Mouse (Mus musculus): ENCODE measurements around the gene Kif1a. TPM values are rescaled to one million over a fixed set of nuclear protein-coding genes. Genes with fewer than 3 reads are reported as not detected.
"Not testable (repeated sequence)": the region's sequence is repeated elsewhere in the genome, so short reads cannot be mapped to it uniquely, and the experiment has no call there.

Gene Kif1a
- polyA plus RNA-seq, 1 experiment from 2014 or later = 4.4 TPM

GRCm38 (mm10) chr1:92971879-92972795 is 129.6 kb downstream of the Kif1a start:
- no peak overlapping the region for H3K4me3 ChIP-seq (ENCODE audit: low read depth, low read length)
- TF ChIP-seq EP300 (IDR thresholded peaks at IDR 0.05) (no peak), CTCF (IDR thresholded peaks at IDR 0.05) (no peak)
- ATAC-seq = no peak
- DNase-seq (ENCODE audit: low spot score) = no peak
- no peak overlapping the region for H3K9ac ChIP-seq (replicated peaks; ENCODE audit: low read depth)
- no peak overlapping the region for H3K4me2 ChIP-seq (replicated peaks; ENCODE audit: low read depth, low read length)
- H3K4me1 ChIP-seq (ENCODE audit: insufficient read depth, low read depth, low read length) = peaks cover 5% of the 10 kb centered on the region; the same call in 1 of the 2 replicates
- no peaks in the 10 kb centered on the region for H3K36me3 ChIP-seq (ENCODE audit: insufficient read depth, low read length)
- peak overlapping the region; percentile 20; the same call in 1 of the 2 replicates for H3K27ac ChIP-seq (ENCODE audit: low read length)
- H3K27me3 ChIP-seq (replicated peaks; ENCODE audit: insufficient read depth, low read length) = no peaks in the 10 kb centered on the region
- H3K9me3 ChIP-seq (ENCODE audit: low read length) = no peaks in the 10 kb centered on the region
- WGBS = 69% methylated on average over 7 of the region's 7 CpGs

GRCm38 (mm10) chr1:92970791-92971190 is 131.0 kb downstream of the Kif1a start:
- 88% methylated on average over 6 of the region's 6 CpGs for WGBS
- H3K36me3 ChIP-seq (ENCODE audit: insufficient read depth, low read length); H3K4me1 ChIP-seq (ENCODE audit: insufficient read depth, low read depth, low read length); H3K27ac ChIP-seq (ENCODE audit: low read length); H3K27me3 ChIP-seq (replicated peaks; ENCODE audit: insufficient read depth, low read length); H3K4me3 ChIP-seq (ENCODE audit: low read depth, low read length); H3K9me3 ChIP-seq (ENCODE audit: low read length); H3K9ac ChIP-seq (replicated peaks; ENCODE audit: low read depth); H3K4me2 ChIP-seq (replicated peaks; ENCODE audit: low read depth, low read length); ATAC-seq; DNase-seq (ENCODE audit: low spot score): not testable (repeated sequence)

Other genes starting within 250 kb of the Kif1a start
- gene Ankmy1, start 199.0 kb downstream of the Kif1a start, polyA plus RNA-seq (2015; fragmentation: Nextera tagmentation; extraction: Ambion mirVana) = 0.50 and 0.57 TPM in 2 replicates
- gene Dusp28, start 195.0 kb downstream of the Kif1a start, polyA plus RNA-seq (2015; fragmentation: Nextera tagmentation; extraction: Ambion mirVana) = 16.3 and 18.3 TPM in 2 replicates
- gene Rnpepl1, start 191.2 kb downstream of the Kif1a start, polyA plus RNA-seq (2015; fragmentation: Nextera tagmentation; extraction: Ambion mirVana) = 58.7 and 60.7 TPM in 2 replicates
- gene Capn10, start 167.6 kb downstream of the Kif1a start, polyA plus RNA-seq (2015; fragmentation: Nextera tagmentation; extraction: Ambion mirVana) = 16.3 and 16.6 TPM in 2 replicates
- 1.2 and 1.7 TPM in 2 replicates for gene Gpr35, start 151.1 kb downstream of the Kif1a start, polyA plus RNA-seq (2015; fragmentation: Nextera tagmentation; extraction: Ambion mirVana)
- gene Aqp12, start 95.6 kb downstream of the Kif1a start, polyA plus RNA-seq (2015; fragmentation: Nextera tagmentation; extraction: Ambion mirVana) = not detected in 2 replicates
- 0.08 and 0.10 TPM in 2 replicates for gene Agxt, start 33.3 kb upstream of the Kif1a start, polyA plus RNA-seq (2015; fragmentation: Nextera tagmentation; extraction: Ambion mirVana)
- 65.3 and 73.6 TPM in 2 replicates for gene 2310007B03Rik, start 59.0 kb upstream of the Kif1a start, polyA plus RNA-seq (2015; fragmentation: Nextera tagmentation; extraction: Ambion mirVana)
- 1.3 TPM in 2 replicates for gene Crocc2, start 66.8 kb upstream of the Kif1a start, polyA plus RNA-seq (2015; fragmentation: Nextera tagmentation; extraction: Ambion mirVana)
- gene Sned1, start 133.9 kb upstream of the Kif1a start, polyA plus RNA-seq (2015; fragmentation: Nextera tagmentation; extraction: Ambion mirVana) = 8.4 and 13.8 TPM in 2 replicates
- 18.9 and 23.0 TPM in 2 replicates for gene Mterf4, start 204.0 kb upstream of the Kif1a start, polyA plus RNA-seq (2015; fragmentation: Nextera tagmentation; extraction: Ambion mirVana)
- gene Ppp1r7, start 240.9 kb upstream of the Kif1a start, polyA plus RNA-seq (2015; fragmentation: Nextera tagmentation; extraction: Ambion mirVana) = 28.6 and 31.4 TPM in 2 replicates
- gene Pask, start 241.5 kb upstream of the Kif1a start, polyA plus RNA-seq (2015; fragmentation: Nextera tagmentation; extraction: Ambion mirVana) = 1.4 and 1.8 TPM in 2 replicates

Data from lung, postnatal 0 days (tissue).